Mouse (Mus musculus) heart, embryonic 13.5 days (tissue): ENCODE measurements around the gene Scand1. TPM values are rescaled to one million over a fixed set of nuclear protein-coding genes. Genes with fewer than 3 reads are reported as not detected.
A peak's percentile ranks its signal among the peaks of the same experiment; 100 is the strongest.

Experiments
- ATAC-seq: fragments of 200-750 bp; cut with Nextera tagmentation; 2 replicates; pipeline ENCODE4 v1.8.0; 2017; ENCODE audit warnings: moderate TSS enrichment; ENCODE audit not compliant: insufficient number of reproducible peaks, low FRiP score, low TSS enrichment; ENCODE audit errors: extremely low read depth
- H3K27ac ChIP-seq: fragments of 300-500 bp; sonication (generic); replicated peaks from 2 replicates; pipeline ENCODE4 v1.5.1; 2015; ENCODE audit warnings: moderate library complexity, mild to moderate bottlenecking, inconsistent platforms
- H3K27me3 ChIP-seq: fragments of 300-500 bp; sonication (generic); replicated peaks from 2 replicates; pipeline ENCODE4 v1.6.1; 2015; ENCODE audit warnings: mild to moderate bottlenecking, inconsistent platforms
- H3K36me3 ChIP-seq: fragments of 300-500 bp; sonication (generic); 2 replicates; pipeline ENCODE4 v1.6.1; 2015; ENCODE audit warnings: mild to moderate bottlenecking, inconsistent platforms
- H3K4me1 ChIP-seq: fragments of 300-500 bp; sonication (generic); 2 replicates; pipeline ENCODE4 v1.6.1; 2015; ENCODE audit warnings: inconsistent platforms
- H3K4me2 ChIP-seq: fragments of 300-500 bp; sonication (generic); 2 replicates; pipeline ENCODE4 v1.6.1; 2015; ENCODE audit warnings: inconsistent platforms, mild to moderate bottlenecking, moderate library complexity
- H3K4me3 ChIP-seq: fragments of 300-500 bp; sonication (generic); 2 replicates; pipeline ENCODE4 v1.5.1; 2015; ENCODE audit warnings: moderate library complexity, mild to moderate bottlenecking, inconsistent platforms
- H3K9ac ChIP-seq: fragments of 300-500 bp; sonication (generic); 2 replicates; pipeline ENCODE4 v1.6.1; 2015; ENCODE audit warnings: inconsistent platforms, mild to moderate bottlenecking, moderate library complexity
- H3K9me3 ChIP-seq: fragments of 300-500 bp; sonication (generic); 2 replicates; pipeline ENCODE4 v1.6.1; 2016; ENCODE audit warnings: inconsistent platforms
- WGBS: fragments of 180-500 bp; shearing (Covaris S2); methylation state at CpG from one replicate; pipeline ENCODE4 v1.1.7; 2015; ENCODE audit warnings: mixed read lengths; 5-methylcytosine and 5-hydroxymethylcytosine counted together
- microRNA-seq: library from miRNA; unstranded; fragments of <30 nt; microRNA quantifications from one replicate; pipeline ENCODE4, GENCODE M21; 2016
- polyA plus RNA-seq: library from polyadenylated mRNA; unstranded; fragments of >200 nt; fragmentation: Nextera tagmentation; extraction: Ambion mirVana; gene quantifications from 2 replicates; pipeline ENCODE4 v1.2.1, GENCODE M21; 2015

The Scand1 gene
- polyA plus RNA-seq, 1 experiment from 2014 or later: 47.0 TPM

DNA sequence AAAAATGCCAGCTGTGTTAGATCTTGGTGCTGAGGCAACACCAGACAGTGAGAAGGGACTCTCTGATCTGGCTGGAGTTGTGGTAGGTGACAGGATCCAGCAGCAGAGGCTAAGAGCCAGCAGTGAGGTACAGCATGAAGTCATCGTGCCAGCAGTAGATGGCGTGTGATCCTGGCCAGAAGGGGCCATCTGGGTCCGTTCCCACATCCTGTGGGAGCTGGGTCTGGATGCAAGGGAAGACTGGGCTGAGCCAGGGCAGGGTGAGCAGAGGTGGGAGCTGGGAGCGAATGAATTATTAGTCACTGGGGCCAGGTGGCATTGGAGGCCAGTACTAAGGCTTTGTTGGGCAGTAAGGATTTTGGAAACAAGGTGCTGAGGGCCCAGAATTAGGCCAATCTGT lies 31.3 kb downstream of the Scand1 start:
- 55% methylated on average over 4 of the region's 4 CpGs for WGBS
- Histone ChIP-seq H3K36me3 (peaks cover 56% of the 10 kb centered on the region), H3K4me1 (peaks cover 21% of the 10 kb centered on the region), H3K4me2 (no peak overlapping the region), H3K27ac (no peak overlapping the region), H3K9me3 (no peaks in the 10 kb centered on the region), H3K4me3 (no peak overlapping the region), H3K27me3 (no peaks in the 10 kb centered on the region), H3K9ac (no peak overlapping the region)
- no peak for ATAC-seq

DNA sequence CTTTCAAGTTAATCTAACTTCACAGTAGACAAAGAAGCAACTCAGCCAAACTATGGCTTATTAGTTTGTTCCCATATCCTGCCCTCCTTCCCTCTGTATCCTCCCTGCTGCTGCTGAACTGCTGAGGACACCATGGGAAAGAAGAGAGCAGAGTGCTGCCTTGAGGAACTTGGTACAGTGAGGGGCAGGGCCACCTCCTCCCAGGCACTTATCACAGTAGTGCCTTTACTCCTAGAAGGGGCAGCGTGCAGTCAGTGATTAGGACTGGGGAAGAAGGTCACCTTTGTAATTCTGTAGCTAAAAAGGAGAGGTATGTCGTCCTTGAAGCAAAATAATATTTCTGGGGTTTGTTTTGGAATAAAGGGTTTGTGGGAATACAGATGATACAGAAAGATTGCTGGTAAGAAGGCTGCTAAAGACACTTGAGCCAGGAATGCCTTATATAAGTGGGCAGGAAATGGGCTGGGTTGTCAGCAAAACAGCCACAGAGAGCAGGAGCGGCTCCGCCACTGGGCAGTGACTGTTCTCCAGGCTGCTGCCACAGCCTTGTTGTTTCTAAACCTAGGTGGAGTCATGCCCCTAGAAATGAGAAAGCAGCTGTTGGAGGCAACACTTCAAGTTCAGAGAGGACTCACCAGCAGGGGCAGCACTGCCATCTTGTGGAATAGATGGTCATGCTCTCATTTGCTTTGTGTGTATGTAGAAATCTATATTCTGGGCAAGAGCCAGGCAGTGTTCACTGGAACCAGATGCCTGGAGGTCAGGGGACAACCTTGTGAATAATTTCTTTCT lies 34.1 kb downstream of the Scand1 start:
- peak overlapping the region; percentile 44 for H3K9ac ChIP-seq
- H3K27me3 ChIP-seq: no peaks in the 10 kb centered on the region
- peaks cover 52% of the 10 kb centered on the region for H3K36me3 ChIP-seq
- WGBS: 15% methylated on average over 4 of the region's 4 CpGs
- H3K27ac ChIP-seq: peak overlapping the region; percentile 79
- H3K9me3 ChIP-seq: no peaks in the 10 kb centered on the region
- peak; percentile 37; the same call in 1 of the 2 replicates for ATAC-seq
- H3K4me3 ChIP-seq: no peak overlapping the region
- H3K4me2 ChIP-seq: no peak overlapping the region
- peaks cover 21% of the 10 kb centered on the region for H3K4me1 ChIP-seq

DNA sequence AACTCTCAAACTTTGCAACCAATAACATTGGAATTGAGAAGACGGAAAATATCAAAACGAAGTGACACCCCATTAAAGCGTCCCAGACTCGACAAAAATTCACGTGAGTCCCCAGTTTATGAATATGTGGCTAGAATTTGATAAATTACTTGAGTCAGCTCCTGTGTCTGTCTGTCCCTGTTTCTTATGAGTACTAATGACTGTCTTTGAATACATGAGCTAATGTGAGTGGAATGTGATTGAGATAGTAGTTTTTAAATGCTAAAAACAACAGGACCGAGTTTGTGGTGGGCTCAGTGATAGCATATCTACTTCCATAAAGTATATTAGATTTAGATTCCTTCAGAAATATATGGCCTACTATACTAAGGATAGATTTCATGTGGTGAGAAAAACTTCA lies 40.0 kb downstream of the Scand1 start:
- Histone ChIP-seq H3K9me3 (no peaks in the 10 kb centered on the region), H3K4me3 (no peak overlapping the region), H3K27me3 (no peaks in the 10 kb centered on the region), H3K36me3 (peaks cover 63% of the 10 kb centered on the region), H3K4me2 (no peak overlapping the region), H3K9ac (no peak overlapping the region), H3K4me1 (no peaks in the 10 kb centered on the region), H3K27ac (no peak overlapping the region)
- no peak for ATAC-seq
- 70% methylated on average over 6 of the region's 6 CpGs for WGBS

- Histone ChIP-seq H3K27ac (no peak overlapping the region), H3K4me3 (no peak overlapping the region), H3K9me3 (no peaks in the 10 kb centered on the region), H3K4me1 (no peaks in the 10 kb centered on the region), H3K4me2 (no peak overlapping the region), H3K36me3 (peaks cover 66% of the 10 kb centered on the region), H3K9ac (no peak overlapping the region), H3K27me3 (no peaks in the 10 kb centered on the region)
- ATAC-seq: no peak
- WGBS: 89% methylated on average over 9 of the region's 9 CpGs
Measured at GRCm38 (mm10) chr2:156267636-156268035, 44.9 kb downstream of the Scand1 start.

- peaks cover 74% of the 10 kb centered on the region for H3K36me3 ChIP-seq
- H3K9ac ChIP-seq: no peak overlapping the region
- WGBS: 86% methylated on average over 4 of the region's 4 CpGs
Measured at GRCm38 (mm10) chr2:156263204-156263893, 49.2 kb downstream of the Scand1 start.

More at GRCm38 (mm10) chr2:156263204-156263893, 49.2 kb downstream of the Scand1 start:
- H3K4me1 ChIP-seq: peaks cover 9% of the 10 kb centered on the region
- no peak overlapping the region for H3K4me3 ChIP-seq
- H3K4me2 ChIP-seq: no peak overlapping the region
- H3K9me3 ChIP-seq: no peaks in the 10 kb centered on the region
- H3K27me3 ChIP-seq: no peaks in the 10 kb centered on the region
- H3K27ac ChIP-seq: no peak overlapping the region
- ATAC-seq: no peak

Small RNA genes lying within 50 kb of the gene (microRNA-seq; reads per million reads assigned to microRNA genes)
- gene Gm22759: not detected

Other genes with a start within 250 kb of the Scand1 start
- 2.1 and 2.3 TPM in 2 replicates for gene Spag4, start 247.5 kb downstream of the Scand1 start, polyA plus RNA-seq
- 22.7 and 28.4 TPM in 2 replicates for gene Cpne1, start 200.7 kb downstream of the Scand1 start, polyA plus RNA-seq
- 18.3 and 20.4 TPM in 2 replicates for gene Rbm12, start 200.7 kb downstream of the Scand1 start, polyA plus RNA-seq
- gene Gm28036, start 185.6 kb downstream of the Scand1 start, polyA plus RNA-seq: 10.4 and 13.7 TPM in 2 replicates
- gene Romo1, start 168.7 kb downstream of the Scand1 start, polyA plus RNA-seq: 382 and 427 TPM in 2 replicates
- gene Nfs1, start 168.5 kb downstream of the Scand1 start, polyA plus RNA-seq: 58.1 and 61.1 TPM in 2 replicates
- 360 and 386 TPM in 2 replicates for gene Rbm39, start 132.5 kb downstream of the Scand1 start, polyA plus RNA-seq
- 46.9 and 48.6 TPM in 2 replicates for gene Phf20, start 116.2 kb downstream of the Scand1 start, polyA plus RNA-seq
- gene Cnbd2, start 405 bp downstream of the Scand1 start, polyA plus RNA-seq: 2.5 and 2.9 TPM in 2 replicates
- gene Epb41l1, start 108.2 kb upstream of the Scand1 start, polyA plus RNA-seq: 1.1 and 1.2 TPM in 2 replicates
- gene Aar2, start 234.9 kb upstream of the Scand1 start, polyA plus RNA-seq: 22.4 and 22.9 TPM in 2 replicates